Mouse (Mus musculus) testis, adult 2 months (tissue): Measurements from ENCODE around the gene Iqcn.

Experiments used
- CTCF ChIP-seq: fragments of 200-500 bp; IDR thresholded peaks from 2 replicates; pipeline ENCODE4 v1.5.1; 2012; ENCODE audit warnings: low read depth, mild to moderate bottlenecking, inconsistent platforms, low read length, moderate library complexity; ENCODE audit not compliant: control insufficient read depth, insufficient read depth, insufficient replicate concordance
- POLR2A ChIP-seq: fragments of 200-500 bp; IDR thresholded peaks from 2 replicates; pipeline ENCODE4 v1.6.1; 2012; ENCODE audit warnings: low read depth, mild to moderate bottlenecking, inconsistent platforms, low read length, moderate library complexity; ENCODE audit not compliant: control insufficient read depth

DNA sequence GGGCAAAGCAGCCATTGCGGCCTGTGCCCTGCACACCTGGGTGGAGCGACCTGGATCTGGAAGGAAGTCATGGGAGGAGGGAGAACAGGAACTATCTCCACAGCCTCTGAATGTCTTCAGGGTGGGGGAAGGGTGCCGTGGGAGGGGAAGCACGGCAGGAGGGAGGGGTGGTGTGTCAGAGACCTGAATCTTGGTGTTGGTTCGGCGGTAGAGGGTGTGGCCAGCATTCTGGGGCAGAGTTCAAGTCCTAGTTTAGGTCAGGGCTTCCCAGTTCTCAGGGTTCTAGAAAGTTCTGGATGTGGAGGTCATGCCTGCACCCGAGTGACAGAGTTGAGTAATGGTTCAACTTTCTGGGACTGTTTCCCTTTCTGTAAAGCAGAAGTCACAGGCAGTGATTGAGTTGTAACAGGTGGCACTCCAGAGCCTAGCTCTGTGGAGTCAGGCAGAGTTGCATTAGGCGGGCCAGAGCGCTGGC lies 16.6 kb downstream of the Iqcn start:
- TF ChIP-seq CTCF (no peak), POLR2A (no peak)
